Mouse (Mus musculus) embryonic fibroblast, embryonic 13.5 days (primary cell): Measurements from ENCODE around the gene U2af2.

Source experiments
- CTCF ChIP-seq: IDR thresholded peaks from 2 replicates; pipeline ENCODE4 v1.5.1; 2011; ENCODE audit warnings: mild to moderate bottlenecking, control low read depth, low read length, moderate library complexity, borderline replicate concordance; ENCODE audit not compliant: insufficient read depth
- POLR2A ChIP-seq: IDR thresholded peaks from 2 replicates; pipeline ENCODE4 v1.6.1; 2011; ENCODE audit warnings: low read depth, mild to moderate bottlenecking, control low read depth, low read length, moderate library complexity

- TF ChIP-seq CTCF (no peak), POLR2A (no peak)
These were observed 20.0 kb downstream of the U2af2 start for GRCm38 (mm10) chr7:5081939-5082338.
